Mouse (Mus musculus): ENCODE results near the gene Nr1h3. TPM values are rescaled to one million over a fixed set of nuclear protein-coding genes. Genes with fewer than 3 reads are reported as not detected.

Gene Nr1h3
- 1 to 10 TPM in 1 of 2 experiments, under 1 TPM in 1; 0.27 to 2.1 TPM for polyA plus RNA-seq (2017; shearing (Covaris generic))

GRCm38 (mm10) chr2:91202222-91202971, at the start of gene Nr1h3, which contains the start of gene Acp2:
TSS of gene Nr1h3 (minus strand) at chr2:91202834.
TSS of gene Acp2 (plus strand) at chr2:91202885.

DNA sequence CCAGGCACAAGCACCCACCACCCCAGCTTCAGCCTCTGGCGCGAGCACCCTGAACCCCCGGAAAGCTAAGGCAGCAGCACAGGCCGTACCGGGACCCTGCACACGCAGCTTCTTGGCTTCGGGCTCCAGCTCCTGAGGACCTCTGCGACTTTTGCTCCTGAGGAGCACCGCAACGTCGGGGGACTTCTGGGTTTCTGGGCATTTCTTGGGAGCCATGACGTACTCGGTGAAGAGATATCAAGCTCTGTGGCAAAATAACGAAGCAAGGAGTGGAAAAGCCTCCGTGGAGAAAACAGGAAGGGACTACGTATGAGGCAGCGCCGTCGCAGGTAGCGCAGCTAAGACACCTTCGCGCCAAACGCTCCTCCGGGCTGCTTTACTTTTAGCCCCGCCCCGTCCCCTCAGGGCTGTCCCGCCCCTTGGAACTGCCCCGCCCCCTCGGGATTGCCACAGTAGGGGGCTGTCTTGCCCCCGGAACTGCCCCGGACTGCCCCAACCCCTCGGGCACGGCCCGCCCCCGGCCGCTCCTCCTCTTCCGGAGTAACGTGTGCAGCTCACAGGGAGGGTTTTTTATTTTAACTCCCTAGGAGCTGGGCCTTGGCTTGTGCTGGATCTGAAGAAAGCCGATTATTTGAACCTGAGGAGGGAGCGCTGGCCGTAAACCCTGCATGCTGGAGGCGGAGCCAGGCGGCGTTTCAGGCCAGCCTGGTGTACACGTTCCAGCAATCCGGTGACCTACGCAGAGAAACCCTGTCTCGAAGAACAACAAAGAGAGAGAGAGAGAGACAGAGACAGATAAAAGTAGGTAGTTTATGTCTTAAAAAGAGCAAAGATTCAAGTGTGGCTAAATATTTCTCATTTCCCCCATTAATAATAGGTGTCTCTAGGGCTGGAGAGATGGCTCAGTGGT, 34.2 kb upstream of the Nr1h3 start, which contains the start of gene Ddb2:
TSS of gene Ddb2 (minus strand) at position 382 of the 910 bp plus-strand sequence.

GRCm38 (mm10) chr2:91183711-91184405, 18.8 kb downstream of the Nr1h3 start, which contains the start of gene Madd:
TSS of gene Madd (minus strand) at chr2:91183837.

Other genes starting within 250 kb of the Nr1h3 start
- gene Rapsn, start 167.2 kb downstream of the Nr1h3 start, polyA plus RNA-seq (2017; shearing (Covaris generic)) = 1 to 10 TPM; 1.2 to 9.4 TPM
- 100 to 1,000 TPM; 257 to 287 TPM for gene Psmc3, start 148.8 kb downstream of the Nr1h3 start, polyA plus RNA-seq (2017; shearing (Covaris generic))
- gene Slc39a13, start 132.4 kb downstream of the Nr1h3 start, polyA plus RNA-seq (2017; shearing (Covaris generic)) = 10 to 100 TPM; 45.1 to 53.8 TPM
- 1 to 10 TPM in 1 of 2 experiments, under 1 TPM in 1; 0.53 to 5.9 TPM for gene Spi1, start 120.4 kb downstream of the Nr1h3 start, polyA plus RNA-seq (2017; shearing (Covaris generic))
- gene Mybpc3, start 84.7 kb downstream of the Nr1h3 start, polyA plus RNA-seq (2017; shearing (Covaris generic)) = under 1 TPM; 0.13 to 0.82 TPM
- 100 to 1,000 TPM; 117 to 151 TPM for gene Madd, start 19.0 kb downstream of the Nr1h3 start, polyA plus RNA-seq (2017; shearing (Covaris generic))
- 10 to 100 TPM; 18.0 to 19.7 TPM for gene Acp2, start 51 bp upstream of the Nr1h3 start, polyA plus RNA-seq (2017; shearing (Covaris generic))
- 10 to 100 TPM; 78.2 to 90.7 TPM for gene Ddb2, start 34.1 kb upstream of the Nr1h3 start, polyA plus RNA-seq (2017; shearing (Covaris generic))
- 1 to 10 TPM; 1.4 to 1.9 TPM for gene Pacsin3, start 53.1 kb upstream of the Nr1h3 start, polyA plus RNA-seq (2017; shearing (Covaris generic))
- 100 to 1,000 TPM; 109 to 121 TPM for gene Arfgap2, start 62.1 kb upstream of the Nr1h3 start, polyA plus RNA-seq (2017; shearing (Covaris generic))
- gene 1110051M20Rik, start 241.9 kb upstream of the Nr1h3 start, polyA plus RNA-seq (2017; shearing (Covaris generic)) = 10 to 100 TPM; 12.5 to 23.5 TPM

Measured in inflammation-experienced regulatory T-cells (primary cell).